Mouse (Mus musculus): ENCODE measurements around the gene Olfr120. TPM values are rescaled to one million over a fixed set of nuclear protein-coding genes. Genes with fewer than 3 reads are reported as not detected.
"Not testable (repeated sequence)": the region's sequence is repeated elsewhere in the genome, so short reads cannot be mapped to it uniquely, and the experiment has no call there.

The Olfr120 gene
- polyA plus RNA-seq (2015; fragmentation: Nextera tagmentation; extraction: Ambion mirVana): not detected in 2 replicates

GRCm38 (mm10) chr17:37721508-37721907 lies at the start of gene Olfr120:
TSS of gene Olfr120 (plus strand) at chr17:37721808.
- no peaks in the 10 kb centered on the region for H3K36me3 ChIP-seq (ENCODE audit: control insufficient read depth, insufficient read depth, low read length)
- no peak within 1 kb of the TSS for H3K27ac ChIP-seq (ENCODE audit: low read depth, low read length)
- no peaks in the 10 kb centered on the region for H3K27me3 ChIP-seq (replicated peaks; ENCODE audit: control insufficient read depth, insufficient read depth, low read length)
- H3K9ac ChIP-seq (ENCODE audit: low read depth, low read length): no peak within 1 kb of the TSS
- H3K4me1 ChIP-seq (ENCODE audit: control insufficient read depth, insufficient read depth, low read depth, low read length): no peaks in the 10 kb centered on the region
- no peak within 1 kb of the TSS for H3K4me2 ChIP-seq (ENCODE audit: low read length)
- WGBS: 71% methylated on average over 1 of the region's 1 CpGs
- no peak for ATAC-seq
- no peak within 1 kb of the TSS for H3K4me3 ChIP-seq (ENCODE audit: low read length)
- H3K9me3 ChIP-seq (ENCODE audit: control insufficient read depth, low read length): no peaks in the 10 kb centered on the region

GRCm38 (mm10) chr17:37696264-37696663 lies 25.3 kb upstream of the Olfr120 start, which contains the start of gene Olfr119:
TSS of gene Olfr119 (plus strand) at chr17:37696564.
- not testable (repeated sequence) for ATAC-seq; H3K4me1 ChIP-seq (ENCODE audit: control insufficient read depth, insufficient read depth, low read depth, low read length); H3K9ac ChIP-seq (ENCODE audit: low read depth, low read length); H3K9me3 ChIP-seq (ENCODE audit: control insufficient read depth, low read length); H3K27me3 ChIP-seq (replicated peaks; ENCODE audit: control insufficient read depth, insufficient read depth, low read length); H3K4me2 ChIP-seq (ENCODE audit: low read length); H3K4me3 ChIP-seq (ENCODE audit: low read length); H3K36me3 ChIP-seq (ENCODE audit: control insufficient read depth, insufficient read depth, low read length); H3K27ac ChIP-seq (ENCODE audit: low read depth, low read length)
- 78% methylated on average over 1 of the region's 1 CpGs for WGBS

- Histone ChIP-seq H3K4me3 (ENCODE audit: low read length) (no peak overlapping the region), H3K4me2 (ENCODE audit: low read length) (no peak overlapping the region), H3K27ac (ENCODE audit: low read depth, low read length) (no peak overlapping the region), H3K9me3 (ENCODE audit: control insufficient read depth, low read length) (no peaks in the 10 kb centered on the region), H3K27me3 (replicated peaks; ENCODE audit: control insufficient read depth, insufficient read depth, low read length) (no peaks in the 10 kb centered on the region), H3K4me1 (ENCODE audit: control insufficient read depth, insufficient read depth, low read depth, low read length) (no peaks in the 10 kb centered on the region), H3K36me3 (ENCODE audit: control insufficient read depth, insufficient read depth, low read length) (no peaks in the 10 kb centered on the region), H3K9ac (ENCODE audit: low read depth, low read length) (no peak overlapping the region)
- WGBS: 61% methylated on average over 7 of the region's 7 CpGs
- no peak for ATAC-seq
Observed at GRCm38 (mm10) chr17:37738070-37738469, 16.5 kb downstream of the Olfr120 start.

GRCm38 (mm10) chr17:37768307-37768706 lies 46.7 kb downstream of the Olfr120 start, which contains the start of gene Olfr122:
TSS of gene Olfr122 (plus strand) at chr17:37768607.
- no peak within 1 kb of the TSS for H3K27ac ChIP-seq (ENCODE audit: low read depth, low read length)
- 91% methylated on average over 4 of the region's 4 CpGs for WGBS

More at GRCm38 (mm10) chr17:37768307-37768706, 46.7 kb downstream of the Olfr120 start, which contains the start of gene Olfr122:
- ATAC-seq: no peak
- Histone ChIP-seq H3K4me3 (ENCODE audit: low read length) (no peak within 1 kb of the TSS), H3K9me3 (ENCODE audit: control insufficient read depth, low read length) (no peaks in the 10 kb centered on the region), H3K4me2 (ENCODE audit: low read length) (no peak within 1 kb of the TSS), H3K27me3 (replicated peaks; ENCODE audit: control insufficient read depth, insufficient read depth, low read length) (no peaks in the 10 kb centered on the region), H3K9ac (ENCODE audit: low read depth, low read length) (no peak within 1 kb of the TSS), H3K4me1 (ENCODE audit: control insufficient read depth, insufficient read depth, low read depth, low read length) (no peaks in the 10 kb centered on the region), H3K36me3 (ENCODE audit: control insufficient read depth, insufficient read depth, low read length) (no peaks in the 10 kb centered on the region)

Other genes with a start within 250 kb of the Olfr120 start
- gene H2-M2, start 238.3 kb upstream of the Olfr120 start, polyA plus RNA-seq (2015; fragmentation: Nextera tagmentation; extraction: Ambion mirVana): not detected in 2 replicates
- gene Olfr110, start 229.3 kb upstream of the Olfr120 start, polyA plus RNA-seq (2015; fragmentation: Nextera tagmentation; extraction: Ambion mirVana): not detected in 2 replicates
- gene Olfr111, start 213.8 kb upstream of the Olfr120 start, polyA plus RNA-seq (2015; fragmentation: Nextera tagmentation; extraction: Ambion mirVana): not detected in 2 replicates
- gene Olfr112, start 152.4 kb upstream of the Olfr120 start, polyA plus RNA-seq (2015; fragmentation: Nextera tagmentation; extraction: Ambion mirVana): not detected in 2 replicates
- gene Olfr113, start 144.1 kb upstream of the Olfr120 start, polyA plus RNA-seq (2015; fragmentation: Nextera tagmentation; extraction: Ambion mirVana): not detected in 2 replicates
- gene Olfr114, start 129.1 kb upstream of the Olfr120 start, polyA plus RNA-seq (2015; fragmentation: Nextera tagmentation; extraction: Ambion mirVana): not detected in 2 replicates
- gene Olfr115, start 94.7 kb upstream of the Olfr120 start, polyA plus RNA-seq (2015; fragmentation: Nextera tagmentation; extraction: Ambion mirVana): not detected in 2 replicates
- gene Olfr116, start 94.6 kb upstream of the Olfr120 start, polyA plus RNA-seq (2015; fragmentation: Nextera tagmentation; extraction: Ambion mirVana): not detected in 2 replicates
- gene Olfr117, start 58.0 kb upstream of the Olfr120 start, polyA plus RNA-seq (2015; fragmentation: Nextera tagmentation; extraction: Ambion mirVana): not detected in 2 replicates
- gene Olfr118, start 54.8 kb upstream of the Olfr120 start, polyA plus RNA-seq (2015; fragmentation: Nextera tagmentation; extraction: Ambion mirVana): not detected in 2 replicates
- not detected in 2 replicates for gene Olfr119, start 25.2 kb upstream of the Olfr120 start, polyA plus RNA-seq (2015; fragmentation: Nextera tagmentation; extraction: Ambion mirVana)
- gene Olfr121, start 27.0 kb downstream of the Olfr120 start, polyA plus RNA-seq (2015; fragmentation: Nextera tagmentation; extraction: Ambion mirVana): not detected in 2 replicates
- not detected in 2 replicates for gene Olfr122, start 46.8 kb downstream of the Olfr120 start, polyA plus RNA-seq (2015; fragmentation: Nextera tagmentation; extraction: Ambion mirVana)
- not detected in 2 replicates for gene Olfr123, start 71.7 kb downstream of the Olfr120 start, polyA plus RNA-seq (2015; fragmentation: Nextera tagmentation; extraction: Ambion mirVana)
- gene Olfr124, start 78.1 kb downstream of the Olfr120 start, polyA plus RNA-seq (2015; fragmentation: Nextera tagmentation; extraction: Ambion mirVana): not detected in 2 replicates
- gene Olfr125, start 111.1 kb downstream of the Olfr120 start, polyA plus RNA-seq (2015; fragmentation: Nextera tagmentation; extraction: Ambion mirVana): not detected in 2 replicates
- gene Olfr126, start 125.7 kb downstream of the Olfr120 start, polyA plus RNA-seq (2015; fragmentation: Nextera tagmentation; extraction: Ambion mirVana): not detected in 2 replicates
- not detected in 2 replicates for gene Olfr127, start 178.6 kb downstream of the Olfr120 start, polyA plus RNA-seq (2015; fragmentation: Nextera tagmentation; extraction: Ambion mirVana)
- not detected in 2 replicates for gene Olfr128, start 198.7 kb downstream of the Olfr120 start, polyA plus RNA-seq (2015; fragmentation: Nextera tagmentation; extraction: Ambion mirVana)
- not detected in 2 replicates for gene Olfr761, start 231.3 kb downstream of the Olfr120 start, polyA plus RNA-seq (2015; fragmentation: Nextera tagmentation; extraction: Ambion mirVana)

Measured in hindbrain, embryonic 16.5 days (tissue).